Mouse (Mus musculus): ENCODE data around the gene Alpi.
A peak's percentile ranks its signal among the peaks of the same experiment; 100 is the strongest.

The Alpi gene

DNA sequence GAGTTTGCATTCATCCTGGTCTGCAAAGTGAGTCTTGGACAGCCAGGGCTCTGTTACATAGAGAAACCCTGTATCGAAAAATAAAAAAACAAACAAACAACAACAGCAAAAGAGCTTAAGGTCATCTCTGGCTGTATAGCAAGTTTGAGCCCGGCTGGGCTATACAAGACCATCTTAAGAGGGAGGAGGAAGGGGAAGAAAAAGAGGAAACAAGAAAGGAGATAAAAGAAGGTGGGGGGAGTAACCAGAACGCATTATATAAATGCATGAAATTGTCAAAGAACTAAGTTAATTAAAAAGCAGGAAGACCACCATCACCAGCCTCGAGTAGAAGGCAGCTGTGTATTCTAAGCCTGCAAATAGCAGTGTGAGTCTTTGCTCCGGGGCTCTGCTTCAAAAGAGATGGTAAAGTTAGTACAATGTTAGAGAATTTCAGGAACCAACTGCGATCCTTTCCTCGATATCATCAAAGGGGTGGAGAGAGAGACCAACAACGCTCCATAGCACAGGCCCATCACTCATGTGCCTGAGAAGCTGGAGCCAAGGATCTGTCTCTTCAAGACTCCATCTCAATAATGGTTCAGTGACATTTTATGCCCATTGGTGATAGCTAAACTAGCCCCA lies 42.3 kb downstream of the Alpi start:
- no peak for DNase-seq (ENCODE audit: inconsistent ontology term)

DNA sequence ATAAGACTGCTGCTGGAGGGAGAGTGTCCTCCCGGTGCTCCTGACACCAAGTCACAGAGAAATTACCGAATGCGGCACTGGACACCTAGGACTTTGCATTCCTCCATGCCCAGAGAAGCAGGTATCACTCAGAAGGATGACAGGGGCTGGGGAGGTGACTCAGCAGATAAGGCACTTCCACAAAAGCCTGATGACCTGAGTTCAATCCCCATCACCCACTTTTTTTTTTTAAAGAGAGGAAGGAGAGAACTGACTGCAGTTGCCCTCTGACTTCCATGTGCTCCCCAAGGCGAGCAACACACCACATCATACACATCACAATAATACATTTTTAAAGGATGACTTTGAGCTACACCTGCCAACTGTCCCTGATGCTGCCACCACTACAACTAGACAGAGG lies 44.3 kb downstream of the Alpi start:
- DNase-seq (ENCODE audit: inconsistent ontology term): no peak

DNA sequence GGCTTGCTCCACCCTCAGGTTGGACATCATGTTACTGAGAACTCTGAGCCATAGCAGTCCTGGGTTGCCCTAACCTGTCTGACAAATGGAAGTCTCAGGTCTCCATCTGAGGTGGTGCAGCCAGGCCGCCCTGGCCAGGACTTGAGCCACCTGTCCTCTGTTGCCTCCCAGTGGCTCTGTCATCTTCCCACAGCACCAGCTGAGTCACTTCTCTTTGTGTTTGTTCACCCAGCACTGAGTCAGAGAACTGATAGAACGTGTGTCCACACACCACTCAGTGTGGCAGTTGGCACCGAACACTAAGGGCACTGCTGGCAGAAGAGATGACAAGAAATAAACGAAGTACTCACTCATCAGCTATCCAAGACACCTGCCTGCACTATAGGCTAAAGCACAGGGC lies 50.0 kb downstream of the Alpi start:
- peak; percentile 74 for DNase-seq (ENCODE audit: inconsistent ontology term)

DNA sequence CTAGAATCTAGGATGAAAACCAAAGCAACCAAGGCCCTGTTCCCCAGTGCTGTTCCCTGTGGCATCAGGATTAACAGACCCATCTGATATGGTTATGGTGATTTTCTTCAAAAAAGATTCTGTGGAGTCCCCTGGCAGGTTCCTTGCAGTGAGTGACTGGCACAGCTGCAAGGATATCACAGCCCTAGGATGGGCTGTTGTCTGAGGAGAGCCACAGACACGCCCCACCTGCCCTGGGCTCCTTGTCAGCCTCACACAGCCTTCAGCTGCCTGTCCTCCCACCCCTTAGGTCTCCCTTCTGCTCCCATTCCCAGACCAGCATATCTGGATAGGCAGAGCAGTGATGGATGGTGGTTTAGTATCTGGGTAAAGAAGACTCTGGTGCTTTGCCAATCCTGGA lies 50.7 kb downstream of the Alpi start:
- no peak for DNase-seq (ENCODE audit: inconsistent ontology term)

DNA sequence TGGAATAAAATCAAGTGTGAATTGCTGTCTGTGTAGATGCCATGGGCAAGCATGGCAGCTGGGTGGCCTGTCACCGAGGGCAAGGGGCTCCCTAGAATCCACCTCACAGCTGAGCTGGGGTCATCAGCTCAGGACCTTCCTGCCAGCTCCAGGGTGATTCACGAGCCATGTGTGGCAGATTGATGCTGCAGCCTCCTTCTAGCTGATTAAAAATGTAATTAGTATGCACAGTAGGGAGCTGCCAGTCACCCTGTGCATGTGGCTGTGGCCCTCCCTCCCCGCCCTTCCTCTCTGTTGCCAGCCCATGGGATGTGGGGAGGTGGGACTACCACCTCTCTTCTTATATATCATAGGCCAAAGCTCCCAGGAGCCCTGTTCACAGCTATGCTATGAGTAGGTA lies 51.3 kb downstream of the Alpi start:
- no peak for DNase-seq (ENCODE audit: inconsistent ontology term)
